Mouse (Mus musculus): Measurements from ENCODE around the gene Commd8. TPM values are rescaled to one million over a fixed set of nuclear protein-coding genes. Genes with fewer than 3 reads are reported as not detected.

Commd8 gene
- polyA plus RNA-seq (2014; fragmentation: Nextera tagmentation; extraction: Ambion mirVana): 146 and 158 TPM in 2 replicates

- H3K9ac ChIP-seq: peak within 1 kb of the TSS; percentile 75
- no peaks in the 10 kb centered on the region for H3K27me3 ChIP-seq (ENCODE audit: control insufficient read depth, insufficient read depth, low read length)
- H3K27ac ChIP-seq: peak within 1 kb of the TSS; percentile 69
- H3K36me3 ChIP-seq (replicated peaks; ENCODE audit: control insufficient read depth, insufficient read depth): peaks cover 3% of the 10 kb centered on the region; the same call in 1 of the 2 replicates
- DNase-seq (ENCODE audit: low spot score) (peak; percentile 98), ATAC-seq (ENCODE audit: low FRiP score) (peak; percentile 94)
- H3K4me1 ChIP-seq (replicated peaks; ENCODE audit: control insufficient read depth, insufficient read depth, low read length): peaks cover 8% of the 10 kb centered on the region
- WGBS: under 1% methylated on average over 38 of the region's 38 CpGs
- H3K9me3 ChIP-seq (ENCODE audit: control insufficient read depth, low read length): no peaks in the 10 kb centered on the region
- peak within 1 kb of the TSS; percentile 70 for H3K4me3 ChIP-seq (replicated peaks; ENCODE audit: low read length)
- peak within 1 kb of the TSS; percentile 70 for H3K4me2 ChIP-seq (replicated peaks)
Measured at GRCm38 (mm10) chr5:72167594-72168284, at the start of gene Commd8. Gene Commd8, minus strand, starts transcription at chr5:72168189.

DNA sequence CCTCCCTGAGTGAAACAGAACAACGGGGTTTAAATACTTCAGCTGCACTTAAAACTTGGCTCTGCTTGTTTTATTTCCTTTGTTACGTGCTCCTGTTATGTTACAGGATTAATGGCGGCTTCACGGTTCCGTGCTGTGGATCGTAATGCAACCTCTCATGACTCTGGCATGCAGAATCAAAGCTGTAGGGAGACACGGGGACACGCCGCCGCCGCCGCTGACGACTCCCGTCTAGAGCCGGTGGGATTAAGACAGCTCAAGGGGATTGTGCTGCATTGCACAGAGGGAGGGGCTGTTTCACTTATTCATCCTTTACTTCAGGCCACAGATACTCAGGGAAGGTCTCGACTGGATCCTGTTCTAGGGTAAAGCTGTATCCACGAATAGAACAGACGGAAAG, 43.8 kb upstream of the Commd8 start:
- ATAC-seq (ENCODE audit: low FRiP score) (no peak), DNase-seq (ENCODE audit: low spot score) (no peak)
- H3K9me3 ChIP-seq (ENCODE audit: control insufficient read depth, low read length): no peaks in the 10 kb centered on the region
- H3K36me3 ChIP-seq (replicated peaks; ENCODE audit: control insufficient read depth, insufficient read depth): no peaks in the 10 kb centered on the region
- no peak overlapping the region for H3K27ac ChIP-seq
- no peak overlapping the region for H3K4me3 ChIP-seq (replicated peaks; ENCODE audit: low read length)
- no peak overlapping the region for H3K4me2 ChIP-seq (replicated peaks)
- H3K9ac ChIP-seq: no peak overlapping the region
- H3K27me3 ChIP-seq (ENCODE audit: control insufficient read depth, insufficient read depth, low read length): no peaks in the 10 kb centered on the region
- WGBS: 88% methylated on average over 18 of the region's 18 CpGs
- no peaks in the 10 kb centered on the region for H3K4me1 ChIP-seq (replicated peaks; ENCODE audit: control insufficient read depth, insufficient read depth, low read length)

GRCm38 (mm10) chr5:72210812-72211139, 42.8 kb upstream of the Commd8 start:
- H3K27ac ChIP-seq: no peak overlapping the region
- no peaks in the 10 kb centered on the region for H3K9me3 ChIP-seq (ENCODE audit: control insufficient read depth, low read length)
- no peaks in the 10 kb centered on the region for H3K36me3 ChIP-seq (replicated peaks; ENCODE audit: control insufficient read depth, insufficient read depth)
- no peaks in the 10 kb centered on the region for H3K27me3 ChIP-seq (ENCODE audit: control insufficient read depth, insufficient read depth, low read length)
- 68% methylated on average over 5 of the region's 5 CpGs for WGBS
- ATAC-seq (ENCODE audit: low FRiP score): 0 out of 2 replicates have a peak, but pooled peaks have one; percentile 40
- no peak overlapping the region for H3K9ac ChIP-seq
- no peak for DNase-seq (ENCODE audit: low spot score)
- H3K4me1 ChIP-seq (replicated peaks; ENCODE audit: control insufficient read depth, insufficient read depth, low read length): no peaks in the 10 kb centered on the region
- H3K4me3 ChIP-seq (replicated peaks; ENCODE audit: low read length): no peak overlapping the region
- H3K4me2 ChIP-seq (replicated peaks): no peak overlapping the region

- Histone ChIP-seq H3K9me3 (ENCODE audit: control insufficient read depth, low read length) (no peaks in the 10 kb centered on the region), H3K4me1 (replicated peaks; ENCODE audit: control insufficient read depth, insufficient read depth, low read length) (no peaks in the 10 kb centered on the region), H3K9ac (no peak overlapping the region), H3K27me3 (ENCODE audit: control insufficient read depth, insufficient read depth, low read length) (no peaks in the 10 kb centered on the region), H3K4me2 (replicated peaks) (no peak overlapping the region), H3K4me3 (replicated peaks; ENCODE audit: low read length) (no peak overlapping the region), H3K36me3 (replicated peaks; ENCODE audit: control insufficient read depth, insufficient read depth) (no peaks in the 10 kb centered on the region), H3K27ac (no peak overlapping the region)
- 72% methylated on average over 13 of the region's 13 CpGs for WGBS
- ATAC-seq (ENCODE audit: low FRiP score) (no peak), DNase-seq (ENCODE audit: low spot score) (no peak)
Measured at GRCm38 (mm10) chr5:72210123-72210811, 42.3 kb upstream of the Commd8 start.

- no peak for ATAC-seq (ENCODE audit: low FRiP score)
Measured at GRCm38 (mm10) chr5:72208515-72208914, 40.5 kb upstream of the Commd8 start.

DNA sequence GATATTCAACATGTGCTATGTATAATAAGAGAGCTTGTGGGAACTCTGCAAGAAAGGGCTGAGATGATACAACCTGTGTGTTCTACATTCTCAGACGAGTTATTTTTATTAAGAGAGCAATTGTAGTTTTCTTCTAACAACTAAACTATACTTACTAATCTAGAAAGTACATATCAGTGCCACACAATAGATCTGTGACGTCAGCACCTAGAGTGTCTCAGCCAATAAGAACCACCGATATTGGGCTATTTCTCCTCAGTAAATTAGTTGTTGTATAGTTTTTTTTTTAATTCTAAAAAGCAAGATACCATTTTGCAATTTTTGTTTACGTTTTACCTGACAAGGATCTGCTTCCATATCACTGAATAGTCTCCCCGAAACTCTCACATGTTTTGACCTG, 37.3 kb upstream of the Commd8 start:
- no peak overlapping the region for H3K27ac ChIP-seq
- ATAC-seq (ENCODE audit: low FRiP score) (no peak), DNase-seq (ENCODE audit: low spot score) (no peak)
- no peaks in the 10 kb centered on the region for H3K27me3 ChIP-seq (ENCODE audit: control insufficient read depth, insufficient read depth, low read length)
- no peak overlapping the region for H3K9ac ChIP-seq
- no peaks in the 10 kb centered on the region for H3K9me3 ChIP-seq (ENCODE audit: control insufficient read depth, low read length)
- no peaks in the 10 kb centered on the region for H3K36me3 ChIP-seq (replicated peaks; ENCODE audit: control insufficient read depth, insufficient read depth)
- H3K4me1 ChIP-seq (replicated peaks; ENCODE audit: control insufficient read depth, insufficient read depth, low read length): peaks cover 9% of the 10 kb centered on the region
- H3K4me2 ChIP-seq (replicated peaks): no peak overlapping the region
- no peak overlapping the region for H3K4me3 ChIP-seq (replicated peaks; ENCODE audit: low read length)
- WGBS: 90% methylated on average over 5 of the region's 5 CpGs

More at GRCm38 (mm10) chr5:72208515-72208914, 40.5 kb upstream of the Commd8 start:
- Histone ChIP-seq H3K4me2 (replicated peaks) (no peak overlapping the region), H3K27ac (no peak overlapping the region), H3K4me3 (replicated peaks; ENCODE audit: low read length) (no peak overlapping the region), H3K9me3 (ENCODE audit: control insufficient read depth, low read length) (no peaks in the 10 kb centered on the region), H3K36me3 (replicated peaks; ENCODE audit: control insufficient read depth, insufficient read depth) (no peaks in the 10 kb centered on the region), H3K27me3 (ENCODE audit: control insufficient read depth, insufficient read depth, low read length) (no peaks in the 10 kb centered on the region), H3K4me1 (replicated peaks; ENCODE audit: control insufficient read depth, insufficient read depth, low read length) (peaks cover 9% of the 10 kb centered on the region), H3K9ac (no peak overlapping the region)
- no peak for DNase-seq (ENCODE audit: low spot score)
- 94% methylated on average over 1 of the region's 1 CpGs for WGBS

GRCm38 (mm10) chr5:72204507-72204906, 36.5 kb upstream of the Commd8 start:
- Histone ChIP-seq H3K27ac (no peak overlapping the region), H3K9me3 (ENCODE audit: control insufficient read depth, low read length) (no peaks in the 10 kb centered on the region), H3K9ac (no peak overlapping the region), H3K36me3 (replicated peaks; ENCODE audit: control insufficient read depth, insufficient read depth) (no peaks in the 10 kb centered on the region), H3K4me1 (replicated peaks; ENCODE audit: control insufficient read depth, insufficient read depth, low read length) (peaks cover 9% of the 10 kb centered on the region), H3K4me3 (replicated peaks; ENCODE audit: low read length) (no peak overlapping the region), H3K27me3 (ENCODE audit: control insufficient read depth, insufficient read depth, low read length) (no peaks in the 10 kb centered on the region), H3K4me2 (replicated peaks) (peak overlapping the region; percentile 85)
- no peak for DNase-seq (ENCODE audit: low spot score)
- WGBS: 87% methylated on average over 2 of the region's 2 CpGs
- ATAC-seq (ENCODE audit: low FRiP score): no peak

- WGBS: 12% methylated on average over 10 of the region's 10 CpGs
- DNase-seq (ENCODE audit: low spot score): peak; percentile 26
- Histone ChIP-seq H3K4me3 (replicated peaks; ENCODE audit: low read length) (peak overlapping the region; percentile 56), H3K27me3 (ENCODE audit: control insufficient read depth, insufficient read depth, low read length) (no peaks in the 10 kb centered on the region), H3K27ac (0 out of 2 replicates have a peak overlapping the region, but pooled peaks have one; percentile 10), H3K9me3 (ENCODE audit: control insufficient read depth, low read length) (no peaks in the 10 kb centered on the region), H3K4me2 (replicated peaks) (peak overlapping the region; percentile 85), H3K9ac (peak overlapping the region; percentile 60), H3K36me3 (replicated peaks; ENCODE audit: control insufficient read depth, insufficient read depth) (no peaks in the 10 kb centered on the region), H3K4me1 (replicated peaks; ENCODE audit: control insufficient read depth, insufficient read depth, low read length) (peaks cover 9% of the 10 kb centered on the region)
- ATAC-seq (ENCODE audit: low FRiP score): 0 out of 2 replicates have a peak, but pooled peaks have one; percentile 2
Measured at GRCm38 (mm10) chr5:72203734-72204073, 35.7 kb upstream of the Commd8 start.

DNA sequence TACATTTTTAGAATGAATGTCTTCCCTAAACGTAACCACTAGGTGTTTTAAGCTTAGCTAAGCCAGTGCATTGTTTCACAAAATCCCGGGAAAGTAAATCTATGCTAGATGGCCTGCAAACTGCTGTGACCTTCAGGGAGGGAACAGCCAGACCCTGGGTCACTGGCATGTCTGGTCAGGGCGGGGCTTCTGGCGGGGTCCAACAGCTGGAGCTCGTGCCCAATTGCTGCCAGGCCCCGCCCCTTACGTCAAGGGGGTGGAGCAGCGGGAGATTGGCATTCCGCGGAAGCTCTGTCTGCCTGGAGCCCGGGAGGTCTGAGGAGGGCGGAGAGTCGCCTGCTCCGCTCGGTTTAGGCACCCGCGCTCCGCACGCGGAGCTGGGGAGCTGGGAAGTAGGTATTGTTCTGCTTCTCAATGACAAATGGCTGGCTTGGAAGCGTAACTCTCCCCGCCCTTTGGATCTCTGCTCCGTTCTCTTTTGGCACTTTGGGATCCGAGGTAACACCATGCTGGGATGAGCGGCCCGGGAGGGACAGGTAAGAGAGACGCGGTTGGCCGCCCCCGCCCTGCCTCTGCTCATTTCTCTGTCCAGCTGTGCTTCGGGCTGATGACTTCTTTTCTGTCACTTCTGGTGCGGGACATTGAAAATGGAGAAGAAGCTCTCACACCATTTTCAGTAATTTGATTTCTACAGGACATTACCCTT, 35.2 kb upstream of the Commd8 start:
- under 1% methylated on average over 32 of the region's 32 CpGs for WGBS

More for the DNA sequence above, 35.2 kb upstream of the Commd8 start:
- Histone ChIP-seq H3K27ac (0 out of 2 replicates have a peak overlapping the region, but pooled peaks have one; percentile 10), H3K4me1 (replicated peaks; ENCODE audit: control insufficient read depth, insufficient read depth, low read length) (peaks cover 9% of the 10 kb centered on the region), H3K27me3 (ENCODE audit: control insufficient read depth, insufficient read depth, low read length) (no peaks in the 10 kb centered on the region), H3K4me3 (replicated peaks; ENCODE audit: low read length) (peak overlapping the region; percentile 56), H3K9ac (peak overlapping the region; percentile 60), H3K9me3 (ENCODE audit: control insufficient read depth, low read length) (no peaks in the 10 kb centered on the region), H3K36me3 (replicated peaks; ENCODE audit: control insufficient read depth, insufficient read depth) (no peaks in the 10 kb centered on the region), H3K4me2 (replicated peaks) (peak overlapping the region; percentile 85)
- peak; percentile 97 for ATAC-seq (ENCODE audit: low FRiP score)
- DNase-seq (ENCODE audit: low spot score): peak; percentile 81
